Mouse (Mus musculus) layer of hippocampus, postnatal 25 days (tissue): ENCODE data around the gene Sec31a. TPM values are rescaled to one million over a fixed set of nuclear protein-coding genes. Genes with fewer than 3 reads are reported as not detected.

ENCODE experiments used
- DNase-seq, 2 experiments: peaks; one replicate each; pipeline ENCODE4 v3.0.0; 2022; ENCODE audit warnings: mixed read lengths in 2 of 2, low spot score in 1 of 2; ENCODE audit errors: extremely low spot score in 1 of 2
- total RNA-seq, 2 experiments: library from RNA; stranded (reverse); gene quantifications; 2 replicates each; pipeline ENCODE4 v1.2.3; 2021

Sec31a gene
- total RNA-seq, 2 experiments from 2014 or later: 104 to 116 TPM

GRCm38 (mm10) chr5:100412886-100413285 is 3.1 kb downstream of the Sec31a start:
- no peak for DNase-seq

- DNase-seq: no peak
These were observed 5.8 kb downstream of the Sec31a start for GRCm38 (mm10) chr5:100410281-100410680.

GRCm38 (mm10) chr5:100408485-100408884 is 7.5 kb downstream of the Sec31a start:
- no peak for DNase-seq

- no peak for DNase-seq
These were observed 19.3 kb downstream of the Sec31a start for GRCm38 (mm10) chr5:100396753-100397152.

- DNase-seq: no peak
These were observed 22.4 kb downstream of the Sec31a start for GRCm38 (mm10) chr5:100393681-100394080.

GRCm38 (mm10) chr5:100392436-100392955 is 23.5 kb downstream of the Sec31a start:
- no peak for DNase-seq

GRCm38 (mm10) chr5:100383782-100384510 is 32.1 kb downstream of the Sec31a start:
- no peak for DNase-seq

GRCm38 (mm10) chr5:100381094-100381493 is 34.9 kb downstream of the Sec31a start:
- DNase-seq: no peak

GRCm38 (mm10) chr5:100380277-100380676 is 35.8 kb downstream of the Sec31a start:
- no peak for DNase-seq

- no peak for DNase-seq
These were observed 37.1 kb downstream of the Sec31a start for GRCm38 (mm10) chr5:100378981-100379380.

- DNase-seq: no peak
These were observed 37.8 kb downstream of the Sec31a start for GRCm38 (mm10) chr5:100378211-100378610.

- DNase-seq: no peak
These were observed 38.7 kb downstream of the Sec31a start for GRCm38 (mm10) chr5:100377376-100377775.

GRCm38 (mm10) chr5:100374703-100375102 is 41.3 kb downstream of the Sec31a start:
- no peak for DNase-seq

- peak in 1 of 2 experiments; percentile 17 for DNase-seq
These were observed 42.1 kb downstream of the Sec31a start for GRCm38 (mm10) chr5:100373952-100374351.

GRCm38 (mm10) chr5:100370919-100371318 is 45.1 kb downstream of the Sec31a start:
- DNase-seq: no peak

- peak in 1 of 2 experiments; percentile 41 for DNase-seq
These were observed 46.1 kb downstream of the Sec31a start for GRCm38 (mm10) chr5:100369825-100370459.

GRCm38 (mm10) chr5:100369093-100369492 is 46.9 kb downstream of the Sec31a start:
- no peak for DNase-seq

- no peak for DNase-seq
These were observed 47.5 kb downstream of the Sec31a start for GRCm38 (mm10) chr5:100368527-100368926.

GRCm38 (mm10) chr5:100367051-100367450 is 49.0 kb downstream of the Sec31a start:
- no peak for DNase-seq

GRCm38 (mm10) chr5:100360296-100360695 is 55.7 kb downstream of the Sec31a start:
- no peak for DNase-seq

- no peak for DNase-seq
These were observed 57.7 kb downstream of the Sec31a start for GRCm38 (mm10) chr5:100358334-100358733.

GRCm38 (mm10) chr5:100354644-100355043 is 61.4 kb downstream of the Sec31a start:
- DNase-seq: no peak
